Mouse (Mus musculus): ENCODE measurements around the gene Tsku. TPM values are rescaled to one million over a fixed set of nuclear protein-coding genes. Genes with fewer than 3 reads are reported as not detected.

The Tsku gene
- total and polyA plus RNA-seq, 2 experiments from 2014 or later, result 6.2 to 24.8 TPM

DNA sequence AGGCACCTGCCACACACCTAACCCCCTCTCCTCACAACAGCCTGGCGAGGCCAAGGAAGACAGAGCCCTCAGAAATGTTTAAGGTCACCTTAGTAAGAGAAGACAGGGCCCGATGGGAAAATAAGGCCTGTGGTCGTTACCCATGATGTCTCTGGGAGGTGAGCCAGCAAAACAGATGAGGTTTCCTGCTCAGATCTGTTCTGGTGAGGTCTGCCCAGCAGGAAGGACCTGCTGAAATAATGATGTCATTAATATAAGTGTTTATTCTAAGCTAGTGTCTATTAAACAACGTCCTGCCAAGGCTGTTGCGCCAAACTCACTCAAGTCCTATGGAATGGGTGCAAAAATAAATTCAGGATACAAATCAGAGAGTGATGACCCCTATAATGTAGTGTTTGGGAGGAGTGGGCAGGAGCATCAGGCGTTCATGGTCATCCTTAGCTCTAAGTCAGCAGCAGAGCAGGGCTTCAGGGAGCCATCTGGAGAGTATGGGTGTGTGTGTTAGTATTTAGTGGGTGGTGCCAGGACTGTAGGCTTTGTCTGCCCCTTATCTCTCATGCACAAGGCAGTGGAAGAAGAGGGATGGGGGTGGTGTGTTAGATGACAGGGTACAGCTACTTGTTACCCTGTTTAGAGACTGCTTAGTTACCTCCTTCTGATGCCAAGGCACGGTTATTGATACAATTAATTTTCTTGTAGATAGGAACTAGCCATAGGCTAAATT lies 31.3 kb downstream of the Tsku start:
- no peak overlapping the region for H3K4me3 ChIP-seq (ENCODE audit: low read depth, low read length)
- no peak overlapping the region for H3K27ac ChIP-seq (ENCODE audit: low read depth, low read length)
- DNase-seq (no peak), ATAC-seq (no peak)
- H3K4me1 ChIP-seq (ENCODE audit: insufficient read depth), result 0 out of 2 replicates have a peak, but pooled peaks cover 5% of the 10 kb centered on the region
- no peak overlapping the region for H3K9ac ChIP-seq
- no peak overlapping the region for H3K4me2 ChIP-seq (ENCODE audit: low read depth)
- no peak for TF ChIP-seq CTCF (IDR thresholded peaks at IDR 0.05; ENCODE audit: low read depth)
- no peaks in the 10 kb centered on the region for H3K27me3 ChIP-seq (ENCODE audit: insufficient read depth, low read length)
- no peaks in the 10 kb centered on the region for H3K36me3 ChIP-seq (ENCODE audit: insufficient read depth)
- WGBS, result 68% methylated on average over 7 of the region's 7 CpGs
- no peaks in the 10 kb centered on the region for H3K9me3 ChIP-seq (ENCODE audit: low read length)

DNA sequence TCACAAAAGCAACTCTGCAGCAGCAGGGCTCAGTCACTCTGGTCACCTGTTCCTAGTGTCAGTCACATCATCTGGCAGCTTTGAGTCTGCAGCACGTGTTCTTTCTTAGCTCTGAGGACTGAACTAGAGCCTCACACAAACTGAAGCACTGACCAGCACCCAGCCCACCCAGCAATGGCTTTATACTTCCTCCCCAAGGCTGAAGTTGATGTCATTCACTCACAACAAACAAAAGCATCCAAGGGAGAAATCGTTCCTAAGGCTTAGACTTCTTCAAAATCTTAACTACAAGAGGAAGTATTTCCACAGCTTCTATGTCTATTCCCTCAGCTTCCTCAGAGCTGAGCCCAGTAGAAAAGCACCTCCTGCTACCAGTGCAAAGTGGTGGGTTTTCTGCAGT lies 32.8 kb downstream of the Tsku start:
- ATAC-seq (no peak), DNase-seq (no peak)
- Histone ChIP-seq H3K27ac (ENCODE audit: low read depth, low read length) (no peak overlapping the region), H3K9ac (no peak overlapping the region), H3K9me3 (ENCODE audit: low read length) (no peaks in the 10 kb centered on the region), H3K4me2 (ENCODE audit: low read depth) (no peak overlapping the region), H3K36me3 (ENCODE audit: insufficient read depth) (no peaks in the 10 kb centered on the region), H3K4me3 (ENCODE audit: low read depth, low read length) (no peak overlapping the region), H3K27me3 (ENCODE audit: insufficient read depth, low read length) (no peaks in the 10 kb centered on the region), H3K4me1 (ENCODE audit: insufficient read depth) (0 out of 2 replicates have a peak, but pooled peaks cover 9% of the 10 kb centered on the region)
- WGBS, result 51% methylated on average over 2 of the region's 2 CpGs
- TF ChIP-seq CTCF (IDR thresholded peaks at IDR 0.05; ENCODE audit: low read depth), result no peak

DNA sequence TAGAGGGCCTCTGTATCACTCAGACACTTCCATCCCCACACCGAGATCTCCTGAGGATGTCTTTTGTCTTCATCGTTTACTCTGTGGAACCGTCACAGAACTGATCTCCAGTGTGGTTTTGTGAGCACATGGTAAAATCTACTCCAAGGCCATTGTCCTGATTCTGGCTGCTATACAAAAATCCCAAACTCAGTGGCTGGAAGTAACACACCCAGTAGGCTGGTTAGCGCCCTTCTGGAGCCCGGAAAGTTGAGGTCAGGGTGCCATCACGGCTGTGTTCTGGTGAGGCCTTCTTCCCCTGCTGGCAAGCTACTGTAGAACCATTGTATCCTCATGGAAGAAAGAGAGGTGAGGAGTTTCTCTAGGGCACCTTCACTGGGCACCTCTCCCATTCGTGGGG lies 35.1 kb downstream of the Tsku start:
- WGBS, result 74% methylated on average over 7 of the region's 7 CpGs
- Histone ChIP-seq H3K4me2 (ENCODE audit: low read depth) (no peak overlapping the region), H3K4me1 (ENCODE audit: insufficient read depth) (0 out of 2 replicates have a peak, but pooled peaks cover 5% of the 10 kb centered on the region), H3K36me3 (ENCODE audit: insufficient read depth) (no peaks in the 10 kb centered on the region), H3K9me3 (ENCODE audit: low read length) (no peaks in the 10 kb centered on the region), H3K27ac (ENCODE audit: low read depth, low read length) (no peak overlapping the region), H3K27me3 (ENCODE audit: insufficient read depth, low read length) (no peaks in the 10 kb centered on the region), H3K4me3 (ENCODE audit: low read depth, low read length) (no peak overlapping the region), H3K9ac (no peak overlapping the region)
- ATAC-seq (no peak), DNase-seq (no peak)
- no peak for TF ChIP-seq CTCF (IDR thresholded peaks at IDR 0.05; ENCODE audit: low read depth)

DNA sequence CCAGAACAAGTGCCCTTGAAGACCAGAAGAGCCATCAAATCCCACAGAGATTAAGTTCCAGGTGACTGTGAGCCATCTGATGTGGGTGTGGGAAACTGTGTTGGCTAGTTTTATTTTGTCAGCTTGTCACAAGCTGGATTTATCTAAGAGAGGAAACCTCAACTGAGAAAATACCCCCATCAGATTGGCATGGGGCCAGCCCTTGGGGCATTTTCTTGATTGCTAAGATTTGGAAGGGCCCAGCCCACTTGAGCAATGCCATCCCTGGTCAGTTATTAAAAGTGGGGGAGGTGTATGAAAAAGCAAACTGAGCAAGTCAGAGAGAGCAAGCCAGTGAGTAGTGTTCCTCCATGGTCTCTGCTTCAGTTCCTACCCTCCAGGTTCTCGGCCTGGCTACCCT lies 36.9 kb downstream of the Tsku start:
- H3K4me3 ChIP-seq (ENCODE audit: low read depth, low read length), result no peak overlapping the region
- H3K27me3 ChIP-seq (ENCODE audit: insufficient read depth, low read length), result no peaks in the 10 kb centered on the region
- H3K36me3 ChIP-seq (ENCODE audit: insufficient read depth), result no peaks in the 10 kb centered on the region
- no peak overlapping the region for H3K27ac ChIP-seq (ENCODE audit: low read depth, low read length)
- no peak for ATAC-seq
- H3K9ac ChIP-seq, result no peak overlapping the region
- no peaks in the 10 kb centered on the region for H3K9me3 ChIP-seq (ENCODE audit: low read length)
- no peak overlapping the region for H3K4me2 ChIP-seq (ENCODE audit: low read depth)
- 81% methylated on average over 1 of the region's 1 CpGs for WGBS
- H3K4me1 ChIP-seq (ENCODE audit: insufficient read depth), result 0 out of 2 replicates have a peak, but pooled peaks cover 5% of the 10 kb centered on the region
- no peak for DNase-seq
- TF ChIP-seq CTCF (IDR thresholded peaks at IDR 0.05; ENCODE audit: low read depth), result no peak

DNA sequence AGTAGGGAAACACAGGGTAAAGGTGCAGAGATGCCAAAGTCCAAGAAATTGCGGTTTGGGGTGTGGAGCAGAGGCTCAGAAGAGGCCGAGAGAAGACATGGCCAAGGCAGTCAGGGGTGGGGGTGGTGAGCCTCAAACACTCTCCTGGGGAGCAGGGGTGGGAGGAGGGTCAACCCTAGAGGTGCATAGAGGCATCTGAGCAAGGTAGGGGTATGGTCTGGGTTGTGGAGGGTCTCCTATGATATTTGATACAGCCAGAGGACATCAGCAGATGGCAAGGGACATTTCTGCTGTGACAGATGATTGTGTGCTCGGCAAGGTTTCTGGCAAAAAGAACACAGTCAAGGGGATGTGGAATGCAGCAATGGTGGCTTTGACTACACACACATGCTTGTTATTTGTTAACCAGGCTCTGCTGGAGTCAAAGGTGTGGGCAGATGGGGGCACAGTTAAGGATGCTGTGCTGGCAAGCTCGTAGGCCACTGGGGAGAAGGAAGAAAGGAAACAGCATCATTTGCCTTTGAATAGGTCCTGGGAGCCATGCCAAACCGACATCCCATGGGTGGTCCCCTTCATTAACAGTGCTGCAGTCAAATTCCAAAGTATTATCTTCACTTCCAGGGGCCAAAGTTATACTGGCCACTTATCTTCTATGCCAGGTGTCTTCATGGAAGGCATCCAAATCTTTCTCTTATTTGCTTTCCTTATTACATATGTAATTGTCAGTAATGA lies 37.7 kb downstream of the Tsku start:
- H3K4me2 ChIP-seq (ENCODE audit: low read depth), result no peak overlapping the region
- no peaks in the 10 kb centered on the region for H3K36me3 ChIP-seq (ENCODE audit: insufficient read depth)
- H3K4me1 ChIP-seq (ENCODE audit: insufficient read depth), result 0 out of 2 replicates have a peak, but pooled peaks cover 5% of the 10 kb centered on the region
- DNase-seq (peak; percentile 67), ATAC-seq (peak; percentile 64)
- no peak overlapping the region for H3K4me3 ChIP-seq (ENCODE audit: low read depth, low read length)
- H3K9ac ChIP-seq, result no peak overlapping the region
- H3K9me3 ChIP-seq (ENCODE audit: low read length), result no peaks in the 10 kb centered on the region
- TF ChIP-seq CTCF (IDR thresholded peaks at IDR 0.05; ENCODE audit: low read depth), result no peak
- no peaks in the 10 kb centered on the region for H3K27me3 ChIP-seq (ENCODE audit: insufficient read depth, low read length)
- 27% methylated on average over 5 of the region's 5 CpGs for WGBS
- H3K27ac ChIP-seq (ENCODE audit: low read depth, low read length), result no peak overlapping the region

DNA sequence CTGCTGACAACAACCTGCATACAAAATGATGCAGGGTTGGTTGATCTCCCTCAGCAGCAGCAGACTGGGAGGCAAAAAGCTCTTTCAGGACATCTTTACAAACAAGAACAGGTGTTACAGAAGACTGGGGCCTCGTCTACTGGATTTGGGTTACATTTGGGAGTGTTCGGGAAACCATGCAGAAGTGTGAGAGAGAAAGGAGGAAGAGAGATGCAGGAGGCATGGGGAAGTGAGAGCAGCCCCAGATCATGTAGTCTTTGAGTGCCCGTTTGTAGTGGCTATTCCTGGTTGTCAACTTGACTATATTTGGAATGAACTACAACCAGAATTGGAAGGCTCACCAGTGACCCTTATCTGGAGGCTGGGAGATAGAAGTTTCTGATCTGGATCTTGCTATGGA lies 38.7 kb downstream of the Tsku start:
- ATAC-seq (no peak), DNase-seq (no peak)
- H3K27me3 ChIP-seq (ENCODE audit: insufficient read depth, low read length), result no peaks in the 10 kb centered on the region
- H3K27ac ChIP-seq (ENCODE audit: low read depth, low read length), result no peak overlapping the region
- H3K9me3 ChIP-seq (ENCODE audit: low read length), result no peaks in the 10 kb centered on the region
- H3K4me2 ChIP-seq (ENCODE audit: low read depth), result no peak overlapping the region
- no peak overlapping the region for H3K4me3 ChIP-seq (ENCODE audit: low read depth, low read length)
- WGBS, result 76% methylated on average over 3 of the region's 3 CpGs
- no peak overlapping the region for H3K9ac ChIP-seq
- 0 out of 2 replicates have a peak, but pooled peaks cover 5% of the 10 kb centered on the region for H3K4me1 ChIP-seq (ENCODE audit: insufficient read depth)
- no peaks in the 10 kb centered on the region for H3K36me3 ChIP-seq (ENCODE audit: insufficient read depth)
- TF ChIP-seq CTCF (IDR thresholded peaks at IDR 0.05; ENCODE audit: low read depth), result no peak

DNA sequence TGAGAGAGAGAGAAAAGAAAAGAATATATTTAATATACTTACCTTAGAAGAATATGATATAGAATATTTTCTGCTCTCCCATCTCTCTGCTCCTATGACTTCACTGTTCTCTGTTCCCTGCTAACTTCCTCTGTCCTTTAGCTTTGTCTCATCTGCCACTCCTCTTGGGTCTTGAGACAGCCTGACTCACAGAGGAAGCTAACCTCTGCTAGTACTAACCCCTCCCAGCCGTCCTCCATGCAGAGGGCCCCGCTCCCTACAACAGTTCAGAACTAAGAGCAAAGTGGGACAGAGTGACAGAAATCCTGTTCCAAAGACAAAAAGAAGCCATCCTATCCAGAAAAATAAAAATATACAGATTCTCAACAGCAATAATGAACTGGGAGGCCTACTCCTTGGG lies 40.0 kb downstream of the Tsku start, which contains the start of gene Acer3:
Gene Acer3 (minus strand): TSS at position 126 of the 400 bp plus-strand sequence.
- 0 out of 2 replicates have a peak, but pooled peaks cover 5% of the 10 kb centered on the region for H3K4me1 ChIP-seq (ENCODE audit: insufficient read depth)
- ATAC-seq (no peak), DNase-seq (no peak)
- no peak within 1 kb of the TSS for H3K4me3 ChIP-seq (ENCODE audit: low read depth, low read length)
- no peaks in the 10 kb centered on the region for H3K9me3 ChIP-seq (ENCODE audit: low read length)
- no peak within 1 kb of the TSS for H3K4me2 ChIP-seq (ENCODE audit: low read depth)
- no peak within 1 kb of the TSS for H3K9ac ChIP-seq
- no peaks in the 10 kb centered on the region for H3K27me3 ChIP-seq (ENCODE audit: insufficient read depth, low read length)
- H3K27ac ChIP-seq (ENCODE audit: low read depth, low read length), result no peak within 1 kb of the TSS
- H3K36me3 ChIP-seq (ENCODE audit: insufficient read depth), result no peaks in the 10 kb centered on the region
- no peak for TF ChIP-seq CTCF (IDR thresholded peaks at IDR 0.05; ENCODE audit: low read depth)
- 93% methylated on average over 2 of the region's 2 CpGs for WGBS

All from forebrain, postnatal 0 days (tissue).